Mouse (Mus musculus) neural tube, embryonic 14.5 days (tissue): ENCODE results near the gene Gm10134. TPM values are rescaled to one million over a fixed set of nuclear protein-coding genes. Genes with fewer than 3 reads are reported as not detected.

Source experiments
- ATAC-seq: fragments of 200-750 bp; cut with Nextera tagmentation; 2 replicates; pipeline ENCODE4 v1.8.0; 2017; ENCODE audit warnings: low read depth, mild to moderate bottlenecking, moderate TSS enrichment, moderate library complexity
- H3K27ac ChIP-seq: fragments of 300-500 bp; sonication (generic); 2 replicates; pipeline ENCODE4 v1.5.1; 2014; ENCODE audit warnings: low read depth, mild to moderate bottlenecking, control low read depth, low read length, moderate library complexity, mixed read lengths
- H3K27me3 ChIP-seq: fragments of 300-500 bp; sonication (generic); 2 replicates; pipeline ENCODE4 v1.6.1; 2014; ENCODE audit warnings: low read length; ENCODE audit not compliant: control insufficient read depth, insufficient read depth
- H3K36me3 ChIP-seq: fragments of 300-500 bp; sonication (generic); 2 replicates; pipeline ENCODE4 v1.6.1; 2014; ENCODE audit warnings: low read length, mixed read lengths; ENCODE audit not compliant: control insufficient read depth, insufficient read depth
- H3K4me1 ChIP-seq: fragments of 300-500 bp; sonication (generic); 2 replicates; pipeline ENCODE4 v1.6.1; 2014; ENCODE audit warnings: low read length; ENCODE audit not compliant: control insufficient read depth, insufficient read depth
- H3K4me2 ChIP-seq: fragments of 300-500 bp; sonication (generic); 2 replicates; pipeline ENCODE4 v1.6.1; 2014; ENCODE audit warnings: mild to moderate bottlenecking, low read depth, low read length, control low read depth
- H3K4me3 ChIP-seq: fragments of 300-500 bp; sonication (generic); 2 replicates; pipeline ENCODE4 v1.5.1; 2014; ENCODE audit warnings: low read depth, low read length, control low read depth, mixed read lengths
- H3K9ac ChIP-seq: fragments of 300-500 bp; sonication (generic); replicated peaks from 2 replicates; pipeline ENCODE4 v1.6.1; 2014; ENCODE audit warnings: low read depth, mild to moderate bottlenecking, control low read depth, low read length, mixed read lengths
- H3K9me3 ChIP-seq: fragments of 300-500 bp; sonication (generic); 2 replicates; pipeline ENCODE4 v1.6.1; 2016; ENCODE audit warnings: low read length; ENCODE audit not compliant: control insufficient read depth
- WGBS: fragments of 180-500 bp; shearing (Covaris S2); extraction: QIAGEN DNeasy Blood & Tissue Kit; methylation state at CpG from one replicate; pipeline ENCODE4 v1.1.7; 2014; 5-methylcytosine and 5-hydroxymethylcytosine counted together
- polyA plus RNA-seq: library from polyadenylated mRNA; unstranded; fragments of >200 nt; fragmentation: Nextera tagmentation; extraction: Ambion mirVana; gene quantifications from 2 replicates; pipeline ENCODE4 v1.2.1, GENCODE M21; 2014

The Gm10134 gene
- polyA plus RNA-seq, 1 experiment from 2014 or later = not detected

- Histone ChIP-seq H3K27ac (peak overlapping the region; percentile 80), H3K9ac (peak overlapping the region; percentile 26; the same call in 1 of the 2 replicates), H3K36me3 (no peaks in the 10 kb centered on the region), H3K4me2 (no peak overlapping the region), H3K27me3 (no peaks in the 10 kb centered on the region), H3K4me1 (peaks cover 50% of the 10 kb centered on the region), H3K9me3 (no peaks in the 10 kb centered on the region), H3K4me3 (no peak overlapping the region)
- ATAC-seq = no peak
- 36% methylated on average over 12 of the region's 12 CpGs for whole genome bisulfite sequencing
Observed at GRCm38 (mm10) chr2:28525943-28526876, 20.3 kb downstream of the Gm10134 start.

- no peak overlapping the region for H3K4me3 ChIP-seq
- WGBS = 87% methylated on average over 20 of the region's 20 CpGs
- no peaks in the 10 kb centered on the region for H3K27me3 ChIP-seq
- H3K27ac ChIP-seq = no peak overlapping the region
- H3K4me1 ChIP-seq = peaks cover 57% of the 10 kb centered on the region
- ATAC-seq = no peak
- 0 out of 2 replicates have a peak overlapping the region, but pooled peaks have one; percentile 2 for H3K9ac ChIP-seq
- no peaks in the 10 kb centered on the region for H3K9me3 ChIP-seq
- no peak overlapping the region for H3K4me2 ChIP-seq
- no peaks in the 10 kb centered on the region for H3K36me3 ChIP-seq
Observed at GRCm38 (mm10) chr2:28527436-28528353, 21.8 kb downstream of the Gm10134 start.

GRCm38 (mm10) chr2:28528354-28528730 is 22.4 kb downstream of the Gm10134 start:
- H3K36me3 ChIP-seq = no peaks in the 10 kb centered on the region
- 91% methylated on average over 7 of the region's 7 CpGs for WGBS
- no peak for ATAC-seq
- H3K27me3 ChIP-seq = no peaks in the 10 kb centered on the region
- H3K4me3 ChIP-seq = no peak overlapping the region
- peaks cover 63% of the 10 kb centered on the region for H3K4me1 ChIP-seq
- H3K4me2 ChIP-seq = no peak overlapping the region
- no peak overlapping the region for H3K27ac ChIP-seq
- no peaks in the 10 kb centered on the region for H3K9me3 ChIP-seq
- H3K9ac ChIP-seq = peak overlapping the region; percentile 2; the same call in 1 of the 2 replicates

- Histone ChIP-seq H3K9ac (no peak overlapping the region), H3K9me3 (no peaks in the 10 kb centered on the region), H3K36me3 (no peaks in the 10 kb centered on the region), H3K4me3 (no peak overlapping the region), H3K27me3 (no peaks in the 10 kb centered on the region), H3K4me1 (peaks cover 70% of the 10 kb centered on the region), H3K27ac (no peak overlapping the region), H3K4me2 (no peak overlapping the region)
- ATAC-seq = no peak
- 70% methylated on average over 4 of the region's 4 CpGs for WGBS
Observed at GRCm38 (mm10) chr2:28529856-28530255, 24.0 kb downstream of the Gm10134 start.

GRCm38 (mm10) chr2:28530311-28530710 is 24.4 kb downstream of the Gm10134 start:
- Histone ChIP-seq H3K4me1 (peaks cover 70% of the 10 kb centered on the region), H3K9ac (no peak overlapping the region), H3K9me3 (no peaks in the 10 kb centered on the region), H3K36me3 (no peaks in the 10 kb centered on the region), H3K4me2 (no peak overlapping the region), H3K27me3 (no peaks in the 10 kb centered on the region), H3K27ac (no peak overlapping the region), H3K4me3 (no peak overlapping the region)
- ATAC-seq = no peak
- 56% methylated on average over 7 of the region's 7 CpGs for WGBS

GRCm38 (mm10) chr2:28532938-28533771 is 27.3 kb downstream of the Gm10134 start:
- Histone ChIP-seq H3K36me3 (no peaks in the 10 kb centered on the region), H3K9me3 (no peaks in the 10 kb centered on the region), H3K27me3 (no peaks in the 10 kb centered on the region), H3K27ac (peak overlapping the region; percentile 80), H3K9ac (peak overlapping the region; percentile 53), H3K4me3 (peak overlapping the region; percentile 47), H3K4me2 (peak overlapping the region; percentile 65), H3K4me1 (peaks cover 76% of the 10 kb centered on the region)
- WGBS = 2% methylated on average over 49 of the region's 49 CpGs
- ATAC-seq = peak; percentile 92

- peak overlapping the region; percentile 53 for H3K9ac ChIP-seq
- WGBS = 39% methylated on average over 7 of the region's 7 CpGs
- H3K27me3 ChIP-seq = no peaks in the 10 kb centered on the region
- no peaks in the 10 kb centered on the region for H3K36me3 ChIP-seq
- peak overlapping the region; percentile 65 for H3K4me2 ChIP-seq
- peak overlapping the region; percentile 80 for H3K27ac ChIP-seq
- peak overlapping the region; percentile 47 for H3K4me3 ChIP-seq
- H3K4me1 ChIP-seq = peaks cover 81% of the 10 kb centered on the region
- H3K9me3 ChIP-seq = no peaks in the 10 kb centered on the region
- ATAC-seq = peak; percentile 7; the same call in 1 of the 2 replicates
Observed at GRCm38 (mm10) chr2:28533901-28534435, 28.1 kb downstream of the Gm10134 start.
